Mouse (Mus musculus) cortical plate, adult 2 months (tissue): ENCODE results near the gene Spg20.

Experiments used
- CTCF ChIP-seq: fragments of 200-500 bp; IDR thresholded peaks from 2 replicates; pipeline ENCODE4 v1.5.1; 2011; ENCODE audit warnings: mild to moderate bottlenecking, control low read depth, low read length; ENCODE audit not compliant: insufficient read depth; ENCODE audit errors: extremely low read depth
- POLR2A ChIP-seq: fragments of 200-500 bp; IDR thresholded peaks from 2 replicates; pipeline ENCODE4 v1.6.1; 2011; ENCODE audit warnings: mild to moderate bottlenecking, low read length, control low read depth; ENCODE audit not compliant: insufficient read depth; ENCODE audit errors: extremely low read depth

DNA sequence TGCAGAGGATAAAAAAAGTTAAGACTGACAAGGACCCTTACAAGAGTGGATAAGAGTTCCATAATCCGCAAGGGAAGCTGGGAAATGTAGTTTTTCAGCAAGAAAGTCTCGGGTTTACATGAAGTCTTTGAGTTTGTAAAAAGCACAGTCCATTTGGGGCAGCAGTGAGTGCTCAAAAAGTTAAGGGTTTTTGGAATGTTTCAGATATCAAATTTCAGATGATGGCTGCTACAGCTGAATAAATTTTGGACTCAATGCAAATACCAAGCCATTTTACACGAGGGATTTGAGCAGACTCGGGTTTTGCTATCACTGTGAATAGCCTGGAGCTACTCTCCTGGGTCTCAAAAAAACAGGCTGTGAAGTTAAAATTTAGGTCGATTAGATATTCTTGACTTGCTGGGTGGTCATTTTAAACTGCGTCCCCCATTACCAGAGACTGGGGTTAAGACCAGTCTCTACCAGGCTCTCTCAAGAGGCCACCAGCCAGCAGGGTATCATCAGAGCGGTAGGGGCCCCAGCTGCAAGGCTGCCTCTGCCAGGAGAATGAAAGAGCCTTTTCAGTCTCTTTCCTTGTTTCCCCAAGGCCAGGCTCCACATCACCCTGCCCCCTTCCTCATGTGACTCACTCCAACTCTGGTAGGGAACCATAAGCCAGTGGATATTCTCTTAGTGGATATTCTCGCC lies 15.8 kb upstream of the Spg20 start:
- TF ChIP-seq CTCF (no peak), POLR2A (no peak)
